Mouse (Mus musculus) brain, embryonic 14.5 days (tissue): ENCODE results near the gene Angptl1.

ENCODE experiments used
- CTCF ChIP-seq: fragments of 200-500 bp; IDR thresholded peaks from 2 replicates; pipeline ENCODE4 v1.5.1; 2012; ENCODE audit warnings: inconsistent platforms, mild to moderate bottlenecking, moderate library complexity, borderline replicate concordance; ENCODE audit not compliant: insufficient read depth, insufficient read length; ENCODE audit errors: extremely low read depth
- POLR2A ChIP-seq: fragments of 200-500 bp; IDR thresholded peaks from 2 replicates; pipeline ENCODE4 v1.6.1; 2012; ENCODE audit warnings: mild to moderate bottlenecking, inconsistent platforms, borderline replicate concordance; ENCODE audit not compliant: poor library complexity, insufficient read depth, insufficient read length, severe bottlenecking; ENCODE audit errors: extremely low read depth

GRCm38 (mm10) chr1:156870616-156871015, 32.3 kb downstream of the Angptl1 start:
- TF ChIP-seq POLR2A, result no peak
- TF ChIP-seq CTCF, result no peak
